Mouse (Mus musculus) layer of hippocampus, postnatal 14 days (tissue): ENCODE measurements around the gene Inka1. TPM values are rescaled to one million over a fixed set of nuclear protein-coding genes. Genes with fewer than 3 reads are reported as not detected.

Experiments
- DNase-seq, 2 experiments: peaks; one replicate each; pipeline ENCODE4 v3.0.0; 2021 to 2022; ENCODE audit warnings: low spot score in 2 of 2, mixed read lengths in 1 of 2
- total RNA-seq, 2 experiments: library from RNA; stranded (reverse); gene quantifications; 2 replicates each; pipeline ENCODE4 v1.2.3; 2021

Inka1 gene
- total RNA-seq, 2 experiments from 2014 or later, result 9.2 to 11.5 TPM

DNA sequence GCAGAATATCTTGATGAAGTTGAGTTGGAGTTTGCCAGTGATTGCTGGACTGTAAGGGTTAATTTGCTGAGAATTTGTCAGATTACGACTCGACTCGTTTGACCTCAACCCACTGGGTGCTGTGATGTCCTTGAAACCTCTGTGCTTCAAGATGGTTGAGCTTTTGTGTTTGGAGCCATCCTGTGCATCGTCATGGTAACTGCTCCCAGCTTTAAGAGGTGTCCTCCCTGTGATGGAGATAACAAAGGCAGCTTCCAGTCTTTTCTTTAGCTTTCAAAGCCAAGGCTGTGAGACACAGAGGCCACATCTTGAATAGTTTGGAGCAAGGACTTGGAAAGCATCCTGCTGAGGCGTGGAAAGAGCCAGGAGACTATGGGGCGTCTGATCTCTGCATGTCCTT is 28.5 kb downstream of the Inka1 start:
- no peak for DNase-seq

GRCm38 (mm10) chr9:107955613-107956289 is 29.9 kb downstream of the Inka1 start:
- no peak for DNase-seq

- peak; percentile 86 to 94 for DNase-seq
These were observed 35.0 kb downstream of the Inka1 start for GRCm38 (mm10) chr9:107950460-107951355.

- no peak for DNase-seq
These were observed 35.8 kb downstream of the Inka1 start, which contains the start of gene Traip for GRCm38 (mm10) chr9:107949922-107950235. Gene Traip, plus strand, starts transcription at chr9:107950136.

DNA sequence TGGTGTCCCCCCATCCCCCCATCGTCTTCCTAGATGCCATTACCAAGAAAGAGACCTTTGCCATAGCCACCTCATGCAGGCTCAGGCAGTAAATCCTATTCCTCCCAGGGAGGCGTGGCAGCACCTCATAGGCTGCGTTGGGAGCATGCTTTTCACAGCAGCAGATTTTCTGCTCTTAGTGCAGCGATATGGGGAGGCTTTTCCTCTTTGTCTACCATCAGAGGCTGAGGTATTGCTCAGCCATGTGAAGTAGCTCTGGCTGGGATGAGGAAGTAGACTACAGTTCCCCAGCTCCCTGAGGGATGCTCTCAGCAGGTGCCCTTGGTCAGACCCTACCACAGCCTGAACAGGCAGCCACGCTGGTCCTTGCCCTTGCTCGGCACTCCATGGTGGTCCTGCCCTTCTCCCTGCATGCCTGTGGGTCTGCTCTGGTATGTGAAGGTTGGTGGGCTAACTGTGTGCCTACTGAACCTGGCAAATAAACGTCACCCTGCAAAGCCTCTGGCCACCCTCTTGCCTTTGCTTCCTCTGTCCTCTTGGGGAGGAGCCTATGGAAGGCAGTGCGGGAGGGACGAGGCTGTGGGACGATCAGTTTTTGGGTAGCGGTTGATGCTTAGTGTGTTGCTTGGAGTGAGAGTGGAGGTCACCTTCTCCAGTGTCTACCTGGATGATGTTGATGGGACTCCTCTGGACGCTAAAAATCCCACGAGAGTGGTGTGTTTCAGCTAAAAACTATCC is 36.3 kb downstream of the Inka1 start:
- DNase-seq, result no peak

- DNase-seq, result no peak
These were observed 38.2 kb downstream of the Inka1 start for GRCm38 (mm10) chr9:107947241-107948194.

GRCm38 (mm10) chr9:107936831-107937230 is 48.8 kb downstream of the Inka1 start:
- DNase-seq, result no peak

DNA sequence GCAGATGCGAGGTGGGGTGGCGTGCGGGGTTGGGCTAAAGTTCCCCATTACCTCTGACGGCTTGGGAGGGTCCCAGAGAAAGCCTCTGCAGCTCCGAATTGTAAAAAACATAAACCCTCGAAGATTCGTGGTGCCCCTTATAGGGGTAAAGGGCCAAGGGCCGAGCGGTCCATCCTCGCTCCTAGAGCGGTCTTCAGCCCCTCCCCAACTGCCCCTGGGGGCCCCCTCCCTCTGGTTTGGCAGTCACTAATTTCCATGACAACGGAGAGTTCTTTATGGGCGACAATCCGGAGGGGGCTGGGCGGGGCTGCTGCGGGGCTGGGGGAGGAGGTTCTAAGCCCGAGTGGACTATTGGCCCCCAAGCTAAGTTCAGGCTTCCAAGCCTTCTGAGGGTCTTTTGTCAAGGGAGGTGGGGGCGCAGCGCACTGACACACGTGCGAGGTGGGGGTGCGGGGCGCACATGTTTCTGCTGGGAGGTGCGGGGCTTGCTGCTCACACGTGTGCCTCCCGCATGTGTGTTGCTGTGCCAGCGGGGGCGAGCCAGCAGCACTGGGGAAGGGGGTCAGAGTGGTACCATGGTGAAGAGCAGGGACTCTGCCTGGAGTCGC is 49.4 kb downstream of the Inka1 start:
- peak; percentile 53 to 67 for DNase-seq

DNA sequence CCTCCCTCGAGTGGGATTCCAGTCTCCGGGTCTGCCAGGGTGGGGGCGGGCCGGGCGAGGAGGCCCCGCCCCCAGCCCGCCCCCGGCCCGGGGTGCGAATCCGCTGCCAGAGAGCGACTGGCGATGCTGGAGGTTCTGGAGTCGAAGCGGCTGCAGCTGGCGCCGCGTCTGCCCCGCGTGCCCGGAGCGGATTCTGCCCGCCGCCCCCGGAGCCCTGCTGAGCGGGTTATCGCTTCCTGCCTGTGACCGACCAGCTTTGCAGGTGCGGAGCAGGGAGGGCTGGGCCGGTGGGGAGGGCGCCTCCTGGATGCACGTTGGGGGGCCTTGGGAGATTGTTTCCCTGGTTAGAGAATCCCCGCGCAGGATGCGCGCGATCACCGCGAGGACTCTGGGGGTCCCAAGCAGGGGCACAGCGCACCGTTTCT is 49.9 kb downstream of the Inka1 start:
- peak; percentile 51 to 63 for DNase-seq

GRCm38 (mm10) chr9:107935374-107935773 is 50.3 kb downstream of the Inka1 start, which contains the start of gene Camkv:
Gene Camkv, plus strand, starts transcription at chr9:107935674.
- no peak for DNase-seq

Other genes starting within 250 kb of the Inka1 start
- 100 to 1,000 TPM; 157 to 160 TPM for gene Rbm5, start 214.9 kb downstream of the Inka1 start, total RNA-seq
- 10 to 100 TPM; 57.7 to 60.2 TPM for gene Rbm6, start 112.6 kb downstream of the Inka1 start, total RNA-seq
- gene Mon1a, start 97.7 kb downstream of the Inka1 start, total RNA-seq, result 10 to 100 TPM; 17.0 to 20.9 TPM
- gene Mst1r, start 79.0 kb downstream of the Inka1 start, total RNA-seq, result 1 to 10 TPM; 1.8 to 2.9 TPM
- gene Actl11, start 57.4 kb downstream of the Inka1 start, total RNA-seq, result not detected
- 100 to 1,000 TPM; 497 to 516 TPM for gene Camkv, start 50.2 kb downstream of the Inka1 start, total RNA-seq
- gene Traip, start 35.7 kb downstream of the Inka1 start, total RNA-seq, result 10 to 100 TPM; 22.3 to 23.8 TPM
- 1 to 10 TPM; 2.7 to 3.2 TPM for gene Uba7, start 10.4 kb downstream of the Inka1 start, total RNA-seq
- gene Gm20661, start 2.8 kb downstream of the Inka1 start, total RNA-seq, result 1 to 10 TPM; 1.2 to 1.6 TPM
- 1 to 10 TPM; 4.0 TPM for gene Cdhr4, start 6.6 kb upstream of the Inka1 start, total RNA-seq
- 1 to 10 TPM in 1 of 2 experiments, not detected in 1; 1.1 TPM for gene Gm20662, start 10.5 kb upstream of the Inka1 start, total RNA-seq
- gene Ip6k1, start 16.6 kb upstream of the Inka1 start, total RNA-seq, result 100 to 1,000 TPM; 178 to 188 TPM
- 10 to 100 TPM; 14.7 to 17.5 TPM for gene Gmppb, start 63.4 kb upstream of the Inka1 start, total RNA-seq
- gene Amigo3, start 67.3 kb upstream of the Inka1 start, total RNA-seq, result 1 to 10 TPM; 2.2 to 2.8 TPM
- gene Mst1, start 94.6 kb upstream of the Inka1 start, total RNA-seq, result not detected
- gene Rnf123, start 97.5 kb upstream of the Inka1 start, total RNA-seq, result 10 to 100 TPM; 84.9 to 86.8 TPM
- gene Apeh, start 108.7 kb upstream of the Inka1 start, total RNA-seq, result 10 to 100 TPM; 39.4 to 42.8 TPM
- gene Bsn, start 204.5 kb upstream of the Inka1 start, total RNA-seq, result 100 to 1,000 TPM; 203 to 219 TPM